Mouse (Mus musculus) CD4-positive, CD25-positive, alpha-beta regulatory T cell, adult 2 months (primary cell): ENCODE measurements around the gene Glis1.

Source experiments
- DNase-seq: peaks from one replicate; pipeline ENCODE4 v3.0.0-alpha.2; 2012; ENCODE audit warnings: low read depth, low spot score

The Glis1 gene

DNA sequence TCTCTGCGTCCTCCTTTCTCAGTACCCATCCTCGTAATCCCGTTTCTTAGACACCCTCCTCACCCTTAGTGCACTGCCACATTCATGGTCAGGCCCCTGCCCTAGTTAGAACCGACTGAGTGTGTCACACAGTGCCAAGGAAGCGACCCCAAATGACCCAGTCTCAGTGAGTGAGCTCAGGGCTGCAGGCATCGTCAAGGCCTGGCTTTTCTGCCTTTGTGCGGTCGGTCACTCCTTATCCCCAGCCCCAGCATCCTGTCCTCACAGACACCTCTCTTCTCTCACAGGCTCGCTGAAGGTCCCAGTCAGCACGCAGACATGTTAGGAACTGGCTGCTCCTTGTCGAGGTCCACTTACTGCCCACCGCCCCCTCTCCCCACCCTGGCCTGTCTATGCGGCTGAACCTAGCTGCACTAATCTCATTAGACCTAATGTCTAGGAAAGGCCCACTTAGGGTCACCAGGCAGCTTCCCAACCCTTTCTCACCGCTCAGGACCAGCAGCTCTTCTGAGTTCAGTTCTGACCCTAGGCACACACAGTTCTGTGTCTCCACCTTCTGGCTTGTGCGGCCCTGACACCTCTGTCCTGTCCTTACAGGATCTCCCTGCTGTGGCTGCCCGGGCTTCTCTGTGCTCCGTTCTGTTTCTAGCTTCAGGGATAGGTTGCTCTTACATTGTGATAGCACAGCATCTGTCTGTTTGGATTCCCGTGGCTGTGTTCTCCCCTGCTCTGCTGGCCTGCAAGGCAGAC is 18.1 kb downstream of the Glis1 start:
- no peak for DNase-seq

DNA sequence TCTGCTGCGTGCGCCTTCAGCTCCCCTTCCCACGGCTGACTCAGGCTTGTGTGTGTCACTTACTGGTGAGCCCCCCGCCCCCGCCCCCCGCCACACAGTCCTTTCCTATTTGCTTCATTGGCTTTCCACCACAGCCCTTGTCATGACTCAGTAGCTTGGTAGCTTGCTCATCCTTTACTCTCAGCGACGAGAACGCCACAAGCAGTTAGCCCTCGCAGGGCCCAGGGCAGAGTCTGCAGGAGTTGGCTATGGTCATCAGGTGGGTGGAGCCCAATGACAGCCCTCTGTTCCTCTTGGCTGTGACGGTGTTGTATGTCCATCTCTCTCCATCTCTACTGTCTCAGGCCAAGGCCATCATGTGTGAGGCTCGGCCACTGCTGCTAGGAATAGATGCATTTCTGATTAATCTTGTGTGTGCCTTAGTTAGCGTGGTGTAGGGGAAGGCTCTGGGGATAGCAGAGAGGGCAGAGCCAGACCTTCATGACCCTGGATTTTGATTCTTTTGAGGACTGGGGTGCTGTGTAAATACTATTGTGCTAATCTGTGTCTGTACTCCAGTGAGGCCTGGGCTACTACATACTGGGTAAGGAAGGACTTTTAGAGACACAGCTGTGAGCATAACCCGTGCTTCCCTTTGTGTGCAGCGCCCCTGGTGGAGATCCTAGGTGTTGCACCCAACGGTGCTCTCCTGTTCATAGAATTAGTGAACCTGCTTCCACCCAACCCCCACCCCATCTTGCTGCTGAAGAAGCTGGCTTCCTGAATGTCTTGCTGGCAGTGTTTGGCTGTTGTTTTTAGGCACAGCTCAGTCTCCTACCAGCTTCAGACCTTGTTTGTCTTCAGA is 19.0 kb downstream of the Glis1 start:
- DNase-seq: peak; percentile 74

DNA sequence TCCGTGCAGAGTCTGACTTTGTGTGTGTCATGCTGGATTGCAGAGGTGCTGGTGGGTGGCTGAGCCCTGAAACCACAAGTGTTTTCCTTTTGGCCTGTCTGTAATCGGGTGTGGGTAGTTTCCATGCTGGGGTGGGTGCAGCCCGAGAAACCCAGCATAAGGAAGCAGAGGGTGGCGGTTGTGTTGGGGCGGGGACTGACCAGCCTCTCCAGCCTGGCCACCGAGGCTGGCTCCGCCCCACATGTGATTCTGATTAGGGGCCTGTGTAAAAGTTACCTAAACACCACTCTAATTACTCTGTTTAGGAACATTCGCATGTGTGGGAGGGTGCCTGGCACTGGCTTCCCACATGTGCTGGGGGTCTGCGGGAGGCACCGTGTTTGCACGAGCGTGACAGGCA is 23.2 kb downstream of the Glis1 start:
- no peak for DNase-seq

DNA sequence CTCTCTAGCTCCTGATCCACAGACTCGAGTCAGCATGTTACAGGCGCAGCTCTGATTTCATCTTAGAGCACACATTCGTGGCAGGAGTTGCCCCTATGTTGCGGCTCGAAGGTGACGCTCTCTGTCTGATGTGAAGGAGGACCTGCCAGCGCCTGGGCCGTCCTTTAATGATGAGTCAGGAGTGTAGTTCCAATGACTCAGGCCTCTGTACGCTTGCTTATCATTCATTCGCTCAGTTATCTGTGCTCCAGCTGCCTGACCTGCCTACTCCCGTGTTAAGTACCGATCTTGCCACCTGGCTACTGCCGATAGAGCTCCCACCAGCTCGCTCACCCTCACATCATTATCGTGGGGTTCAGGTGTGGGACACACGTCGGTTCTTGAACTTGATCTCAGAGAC is 24.5 kb downstream of the Glis1 start:
- DNase-seq: no peak

DNA sequence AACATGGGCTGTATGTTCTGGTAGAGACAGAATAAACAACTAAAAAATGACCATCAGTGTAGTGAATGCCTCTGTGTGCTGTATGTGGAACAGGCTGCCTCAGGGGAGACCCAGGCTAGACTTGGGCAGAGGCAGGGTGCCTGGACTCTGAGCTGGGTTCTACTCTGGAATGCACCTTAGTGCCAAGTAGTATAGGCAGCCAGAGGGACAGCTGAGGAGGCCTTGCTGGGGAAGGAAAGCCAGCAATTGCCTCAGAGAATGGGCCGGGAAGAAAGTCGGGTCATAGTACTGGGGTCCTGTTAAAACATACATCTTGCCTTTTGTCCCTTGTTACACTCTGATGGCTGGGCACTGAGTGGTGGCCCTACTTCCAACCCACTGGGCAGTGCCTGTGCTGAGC is 25.1 kb downstream of the Glis1 start:
- DNase-seq: no peak

DNA sequence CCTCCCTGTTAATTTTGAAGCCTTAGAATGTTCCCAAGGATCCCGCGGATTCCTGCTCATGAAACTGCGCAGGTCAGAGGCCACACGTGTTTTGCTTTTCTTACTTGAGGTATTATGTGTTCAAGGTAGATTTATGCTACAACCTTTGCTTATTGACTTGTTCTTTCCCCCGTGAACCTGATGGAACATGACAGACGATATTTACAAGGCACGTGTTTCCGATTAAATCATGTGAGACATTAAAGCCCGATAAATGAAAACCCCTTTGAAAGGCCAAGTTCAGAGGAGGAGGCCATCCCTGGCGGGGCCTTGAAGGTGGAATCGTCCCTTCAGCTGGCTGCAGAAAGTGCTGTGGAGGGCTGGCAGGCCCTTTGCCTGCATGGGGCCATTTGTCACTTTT is 26.1 kb downstream of the Glis1 start:
- no peak for DNase-seq

DNA sequence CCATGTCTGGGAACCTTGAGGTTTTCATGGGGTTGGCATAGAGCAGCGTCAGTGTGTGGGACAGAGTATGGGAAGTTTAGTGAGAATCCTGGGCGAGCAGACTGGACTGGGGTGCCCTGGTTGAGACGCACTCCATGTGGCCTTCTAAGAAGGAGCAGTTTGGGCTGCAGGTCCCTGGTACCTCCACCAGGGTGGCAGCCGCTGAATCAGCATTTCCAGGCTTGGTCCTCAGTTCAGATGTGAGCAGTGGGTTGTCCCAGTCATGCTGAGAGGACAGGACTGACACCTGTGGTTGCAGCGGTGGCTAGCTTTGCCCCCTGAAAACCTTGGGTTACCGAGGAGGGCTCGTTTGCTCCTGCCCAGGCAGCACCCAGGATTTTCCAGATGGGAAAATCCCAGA is 33.4 kb downstream of the Glis1 start:
- no peak for DNase-seq

DNA sequence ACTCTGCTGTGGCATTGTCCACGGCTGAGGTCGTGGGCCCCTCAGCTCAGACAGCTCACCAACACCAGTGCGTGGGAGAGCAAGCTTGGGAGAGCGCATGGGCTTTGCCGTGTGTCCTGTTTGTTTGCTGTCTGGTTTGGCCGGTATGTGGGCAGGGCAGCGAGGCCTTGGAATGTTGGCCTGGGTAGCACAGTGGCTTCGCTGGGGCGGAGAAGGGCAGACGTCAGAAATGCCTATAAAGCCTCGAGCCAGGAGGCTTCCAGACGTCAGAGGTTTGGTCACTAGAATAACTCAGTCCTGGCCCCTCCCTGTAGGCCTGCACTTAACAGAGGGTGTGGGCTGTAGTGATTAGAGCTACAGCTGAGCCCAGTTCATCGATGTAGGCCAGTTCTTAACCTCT is 33.9 kb downstream of the Glis1 start:
- no peak for DNase-seq

DNA sequence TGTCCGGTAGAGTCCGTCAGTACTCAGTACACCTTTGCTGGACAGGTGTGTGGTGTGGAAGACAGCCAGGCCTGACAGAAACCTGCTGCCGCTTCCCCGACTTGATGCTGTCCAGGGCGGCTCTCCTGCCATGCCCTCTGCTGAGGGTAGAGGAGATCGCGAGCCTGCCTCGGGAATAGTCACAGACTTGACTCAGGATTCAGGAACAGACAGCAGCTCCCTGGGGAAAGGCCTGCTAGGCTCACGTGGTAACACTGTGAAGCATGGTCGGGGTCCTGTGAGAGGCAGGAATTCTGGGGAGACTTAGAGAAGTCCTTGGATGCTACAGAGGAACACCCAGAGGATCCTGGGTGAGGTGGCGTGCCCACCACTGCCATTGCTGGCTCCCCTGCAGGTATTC is 34.4 kb downstream of the Glis1 start:
- DNase-seq: no peak

DNA sequence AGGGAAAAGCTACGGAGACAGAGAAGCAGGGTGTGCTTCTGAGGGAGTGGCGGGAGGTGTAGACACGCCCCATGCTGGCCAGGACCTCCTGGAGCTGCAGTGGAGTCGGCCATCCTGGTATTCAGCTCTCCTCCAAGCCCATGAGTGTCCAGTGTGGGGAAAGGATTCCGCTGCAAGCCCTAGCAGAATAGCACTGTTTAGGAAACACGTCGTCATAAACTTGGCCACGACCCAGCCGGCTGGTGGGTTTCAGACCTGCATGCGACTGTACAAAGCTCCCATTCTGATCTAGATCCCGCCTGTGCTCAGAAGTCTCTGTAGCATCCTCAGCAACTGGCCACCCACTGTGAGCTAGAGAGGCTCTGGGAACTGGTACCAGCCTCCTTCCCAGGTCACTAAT is 41.9 kb downstream of the Glis1 start:
- no peak for DNase-seq

DNA sequence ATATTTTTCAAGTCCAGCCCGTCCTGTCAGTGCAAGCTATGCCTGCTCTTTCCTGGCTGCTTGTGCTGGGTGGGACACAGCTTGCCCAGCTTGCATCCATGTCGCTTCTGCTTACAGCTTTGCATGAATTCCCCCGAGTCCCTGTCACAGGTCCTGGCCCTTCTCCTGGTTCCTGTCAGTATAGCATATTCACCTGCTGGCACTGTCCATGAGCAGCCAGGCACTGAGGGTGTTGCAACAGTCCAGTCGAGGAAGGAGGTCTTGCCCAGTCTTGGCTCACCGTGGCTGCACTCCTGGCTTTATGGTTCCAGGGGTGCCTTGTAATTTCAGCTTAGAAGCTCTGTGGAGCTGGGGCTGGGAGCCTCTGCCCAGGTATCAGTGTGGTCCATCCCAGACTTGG is 44.6 kb downstream of the Glis1 start:
- DNase-seq: no peak

DNA sequence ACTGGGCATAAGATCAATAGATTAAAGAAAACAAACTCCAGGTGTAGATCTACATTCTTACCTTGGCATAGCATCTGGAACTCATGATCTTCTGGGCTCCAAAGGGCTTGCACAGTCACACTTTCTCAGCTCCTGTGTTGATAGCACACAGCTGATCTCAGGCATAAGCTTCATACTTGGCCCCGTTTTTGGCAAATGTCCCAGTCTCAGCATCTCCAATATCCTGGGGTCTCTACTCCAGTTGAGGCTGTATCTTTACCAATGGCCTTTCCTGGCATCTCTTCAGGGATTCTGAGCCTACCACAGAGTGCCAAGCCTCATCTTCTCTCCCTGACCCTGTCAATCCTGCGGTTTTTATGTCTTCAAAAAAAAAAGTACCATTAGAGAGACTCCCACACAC is 48.1 kb downstream of the Glis1 start:
- no peak for DNase-seq

DNA sequence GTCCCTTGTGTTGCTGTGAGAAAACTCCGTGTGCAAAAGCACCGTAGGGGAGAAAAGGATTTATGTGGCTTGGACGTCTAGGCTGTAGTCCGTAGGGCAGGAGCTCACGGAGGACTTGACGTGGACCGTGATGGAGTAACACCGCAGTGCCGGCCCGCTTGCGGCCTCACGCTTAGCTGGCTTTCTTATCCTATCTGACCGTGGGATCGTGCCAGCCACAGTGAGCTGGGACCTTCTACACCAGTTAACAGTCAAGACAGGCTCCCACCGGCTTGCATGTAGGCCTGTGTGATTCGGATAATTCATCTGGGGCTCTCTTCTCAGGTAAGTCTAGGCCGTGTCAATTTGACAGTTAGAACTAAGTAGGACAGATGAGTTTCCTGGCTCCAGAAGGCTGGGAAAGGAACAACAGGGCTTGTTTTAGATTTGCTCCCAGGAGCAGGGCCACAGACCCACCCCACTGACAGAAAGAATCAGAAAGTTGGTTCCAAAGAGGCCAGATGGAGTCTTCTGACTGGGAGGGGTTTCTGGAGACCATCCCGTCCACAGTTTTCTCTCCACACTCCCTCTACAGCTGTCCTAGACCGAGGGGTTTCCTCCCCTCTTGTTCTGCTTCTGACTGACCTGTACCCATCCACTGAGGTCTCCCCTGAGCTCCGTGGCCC is 49.3 kb downstream of the Glis1 start:
- no peak for DNase-seq

DNA sequence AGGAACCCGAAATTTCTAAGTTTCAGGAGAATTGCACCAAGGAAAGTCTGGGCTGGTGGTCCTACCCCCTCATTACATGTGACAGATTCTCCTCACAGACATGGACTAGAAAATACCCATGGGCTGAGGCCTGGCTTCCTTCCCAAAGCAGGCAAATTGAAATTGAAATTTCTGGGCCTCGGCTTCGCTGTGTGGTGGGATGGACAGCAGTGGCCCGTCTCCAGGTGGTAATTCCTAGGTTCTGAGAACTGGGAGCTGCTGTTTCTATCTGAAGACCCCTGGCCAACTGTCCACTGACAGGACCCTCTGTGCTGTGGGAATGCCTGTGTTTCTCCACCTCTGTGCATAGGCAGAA is 49.8 kb downstream of the Glis1 start:
- DNase-seq: no peak

DNA sequence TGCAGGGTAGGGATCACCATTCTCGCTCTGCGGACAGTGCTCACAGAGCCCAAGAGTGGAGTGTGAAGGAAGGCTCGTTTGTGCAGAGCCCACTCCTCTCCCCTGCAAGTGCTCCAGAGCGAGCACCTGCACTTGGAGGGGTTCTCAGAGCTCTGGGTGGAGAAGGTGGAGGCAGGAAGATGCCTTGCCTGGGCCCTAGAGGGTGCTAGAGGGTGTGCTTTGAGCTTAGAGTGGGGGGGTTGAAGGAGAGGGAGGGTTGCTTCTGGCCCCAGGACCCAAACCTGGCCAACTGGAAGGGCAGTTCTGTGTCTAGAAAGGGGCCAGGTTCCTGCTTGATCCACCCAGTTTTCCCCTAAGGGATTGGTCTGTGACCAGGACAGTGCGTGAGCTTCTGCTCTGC is 51.5 kb downstream of the Glis1 start:
- no peak for DNase-seq

DNA sequence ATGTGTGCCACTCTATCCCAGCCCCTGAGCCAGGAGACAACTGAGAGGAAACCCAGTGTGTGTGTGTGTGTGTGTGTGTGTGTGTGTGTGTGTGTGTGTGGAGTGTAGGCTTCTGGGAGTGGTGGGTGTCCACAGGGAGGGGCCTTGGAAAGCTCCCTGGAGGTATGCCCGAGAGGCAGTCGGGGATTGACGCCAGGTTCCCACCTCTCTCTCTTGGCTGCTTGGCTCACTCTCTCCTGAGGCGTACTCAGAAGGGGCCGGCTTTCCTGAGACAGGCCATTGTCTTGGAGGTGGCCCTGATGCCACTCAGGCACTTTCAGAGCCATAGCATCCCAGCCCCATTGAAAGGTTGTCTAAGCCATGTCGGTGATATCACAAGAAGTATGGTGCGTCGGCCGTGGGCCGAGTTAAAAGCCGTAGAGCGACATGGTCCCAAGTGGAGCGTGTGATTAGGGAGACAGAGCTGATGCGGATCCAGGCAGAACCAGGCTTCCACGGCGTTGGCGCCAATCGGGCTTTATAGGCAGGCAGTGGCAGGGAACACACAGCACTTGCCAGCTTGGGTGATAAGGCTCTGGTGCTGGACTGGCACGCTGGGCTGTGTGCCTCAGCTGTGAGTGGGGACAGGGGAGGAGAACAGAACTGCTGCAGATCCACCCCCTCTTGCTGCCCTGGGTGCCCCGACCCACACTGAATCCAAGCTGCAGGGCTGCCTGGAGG is 54.9 kb downstream of the Glis1 start:
- DNase-seq: no peak

DNA sequence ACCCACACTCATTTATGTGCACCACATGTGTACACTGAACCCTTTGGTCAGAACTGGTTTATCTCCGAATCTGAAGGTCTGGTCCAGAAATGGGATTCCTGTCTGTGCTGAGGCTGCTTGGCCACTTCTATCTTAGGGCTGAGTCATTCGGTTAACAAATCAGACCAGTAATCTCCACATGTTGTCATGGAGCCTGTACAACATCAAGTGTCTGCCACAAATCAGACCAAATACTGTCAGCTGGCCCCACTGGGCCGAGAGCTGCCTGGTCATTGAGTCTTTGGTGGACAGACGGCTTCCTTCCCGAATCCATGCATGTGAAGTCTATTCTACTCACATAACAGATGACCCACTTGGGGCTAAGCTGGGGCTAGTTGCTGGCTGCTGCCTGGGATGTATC is 58.6 kb downstream of the Glis1 start:
- DNase-seq: no peak

DNA sequence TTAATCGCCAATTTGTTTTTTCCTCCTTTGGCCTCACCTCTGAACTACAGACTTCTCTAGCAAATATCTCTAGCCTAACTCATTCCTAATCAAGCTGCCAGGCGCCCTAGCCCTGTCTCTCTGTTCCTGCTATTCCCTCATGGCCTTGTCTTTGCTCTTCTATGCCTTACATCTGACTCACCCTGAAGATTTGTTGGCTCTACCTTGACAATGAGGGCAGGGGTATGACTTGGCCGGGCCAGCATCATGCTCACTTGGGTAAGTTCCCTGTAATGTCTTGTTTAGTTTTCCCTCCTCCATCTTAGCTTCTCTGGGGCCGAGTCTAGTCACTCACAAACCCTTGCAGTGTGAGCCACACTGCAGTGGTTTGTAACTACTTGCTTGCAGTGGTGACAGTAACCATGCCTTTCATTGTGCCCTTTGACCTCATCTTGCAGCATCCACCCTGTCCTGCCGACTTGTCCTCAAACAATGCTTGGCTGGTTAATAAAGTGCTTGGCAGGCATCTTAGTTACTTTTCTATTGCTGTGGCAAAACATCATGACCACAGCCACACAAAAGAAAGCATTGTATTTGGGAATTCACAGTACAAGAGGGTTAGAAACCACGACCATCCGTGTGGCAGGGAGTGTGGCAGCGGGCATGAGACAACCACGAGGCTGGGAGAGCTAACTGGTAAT is 61.5 kb downstream of the Glis1 start:
- DNase-seq: no peak

DNA sequence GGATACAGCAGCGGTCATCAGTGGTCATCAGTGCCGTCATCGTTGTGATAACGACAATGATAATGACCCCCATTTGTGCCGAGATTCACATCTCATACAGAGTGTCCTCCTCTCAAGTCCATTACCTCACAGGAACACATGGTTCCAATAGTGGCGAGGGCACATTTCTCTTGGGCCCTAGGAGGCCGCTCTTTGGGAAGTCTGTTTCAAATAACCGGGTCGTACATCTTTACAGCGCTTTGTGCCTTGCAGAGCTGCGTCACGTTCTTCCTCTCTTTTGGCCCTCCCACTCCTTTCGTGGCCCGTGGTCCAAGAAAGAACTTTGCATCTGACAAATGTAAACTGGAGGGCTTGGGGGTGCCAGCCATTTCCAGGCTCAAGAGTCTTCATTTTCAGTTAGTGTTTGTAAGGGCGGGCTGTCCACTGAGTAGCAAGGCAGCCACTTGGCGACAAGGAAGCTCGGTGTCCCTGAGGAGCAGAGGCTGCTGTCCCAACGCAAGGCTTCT is 63.1 kb downstream of the Glis1 start:
- DNase-seq: no peak

DNA sequence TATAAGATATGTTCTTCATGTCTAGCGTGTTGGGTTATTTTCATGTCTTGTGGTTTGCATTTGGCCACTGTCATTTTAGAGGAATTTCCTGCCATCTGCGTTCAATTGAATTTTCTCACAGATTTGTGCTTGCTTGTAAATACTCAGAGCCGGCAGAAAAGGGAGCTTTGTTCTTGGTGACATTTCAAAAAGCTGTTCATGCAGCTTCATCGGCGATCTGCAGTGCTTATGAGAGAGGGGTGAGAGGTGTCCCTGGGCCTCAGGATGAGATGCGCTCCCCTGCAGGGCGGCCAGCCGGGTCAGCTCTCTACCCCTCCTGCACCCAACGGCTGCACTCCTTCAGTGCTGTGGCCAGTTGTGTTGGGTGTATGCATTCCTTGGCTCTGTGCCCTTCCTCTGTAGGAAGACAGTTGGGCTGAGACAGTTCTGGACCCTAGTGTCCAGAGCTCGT is 68.2 kb downstream of the Glis1 start:
- no peak for DNase-seq

DNA sequence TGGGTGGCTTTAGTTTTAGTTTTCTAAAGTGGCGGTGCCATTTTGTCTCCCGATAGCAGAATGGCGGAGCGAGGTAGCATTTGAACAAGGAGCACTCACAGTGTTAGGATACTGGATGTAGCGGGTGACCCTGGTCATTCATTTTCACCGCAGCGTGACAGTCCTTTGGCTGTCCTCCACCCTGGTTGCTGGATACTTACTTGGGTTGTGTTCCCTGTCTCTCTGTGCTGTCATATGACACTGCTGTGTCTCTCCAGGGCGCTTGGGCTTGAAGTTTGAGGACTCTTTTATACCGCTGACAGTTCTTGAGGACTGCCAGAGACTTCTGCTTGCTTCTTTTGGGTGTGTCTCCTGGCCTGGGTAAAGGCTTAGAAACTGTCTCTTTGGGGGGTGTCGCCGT is 80.6 kb downstream of the Glis1 start:
- no peak for DNase-seq
